Mouse (Mus musculus) embryonic fibroblast, embryonic 13.5 days (primary cell): Measurements from ENCODE around the gene Cybrd1.

Experiments used
- CTCF ChIP-seq: IDR thresholded peaks from 2 replicates; pipeline ENCODE4 v1.5.1; 2011; ENCODE audit warnings: mild to moderate bottlenecking, control low read depth, low read length, moderate library complexity, borderline replicate concordance; ENCODE audit not compliant: insufficient read depth
- POLR2A ChIP-seq: IDR thresholded peaks from 2 replicates; pipeline ENCODE4 v1.6.1; 2011; ENCODE audit warnings: low read depth, mild to moderate bottlenecking, control low read depth, low read length, moderate library complexity

GRCm38 (mm10) chr2:71176329-71177249 lies 58.9 kb downstream of the Cybrd1 start:
- TF ChIP-seq CTCF (no peak), POLR2A (no peak)
